Mouse (Mus musculus) liver, embryonic 14.5 days (tissue): ENCODE measurements around the gene Ces2e. TPM values are rescaled to one million over a fixed set of nuclear protein-coding genes. Genes with fewer than 3 reads are reported as not detected.
"Not testable (repeated sequence)": the region's sequence is repeated elsewhere in the genome, so short reads cannot be mapped to it uniquely, and the experiment has no call there.

Experiments
- ATAC-seq: fragments of 200-750 bp; cut with Nextera tagmentation; 2 replicates; pipeline ENCODE4 v1.8.0; 2017; ENCODE audit warnings: moderate number of reproducible peaks, mild to moderate bottlenecking, moderate library complexity; ENCODE audit not compliant: insufficient read depth
- DNase-seq, 3 experiments: peaks; one replicate each; pipeline ENCODE4 v3.0.0-alpha.2; 2012 to 2013; ENCODE audit warnings: low read depth in 3 of 3, low spot score in 3 of 3
- H3K27ac ChIP-seq: fragments of 300-500 bp; sonication (generic); 2 replicates; pipeline ENCODE4 v1.5.1; 2014; ENCODE audit warnings: moderate library complexity, mild to moderate bottlenecking, control low read depth, inconsistent platforms
- H3K27me3 ChIP-seq: fragments of 300-500 bp; sonication (generic); 2 replicates; pipeline ENCODE4 v1.6.1; 2014; ENCODE audit warnings: mild to moderate bottlenecking, low read length, moderate library complexity; ENCODE audit not compliant: control insufficient read depth, insufficient read depth
- H3K36me3 ChIP-seq: fragments of 300-500 bp; sonication (generic); replicated peaks from 2 replicates; pipeline ENCODE4 v1.6.1; 2014; ENCODE audit warnings: low read depth; ENCODE audit not compliant: control insufficient read depth, insufficient read depth
- H3K4me1 ChIP-seq, 2 experiments: fragments of 200-500 bp in 1 of 2; fragments of 300-500 bp in 1 of 2; sonication (generic) in 1 of 2; replicated peaks; 2 replicates each; pipeline ENCODE4 v1.6.1; 2012 to 2014; ENCODE audit warnings: antibody characterized with exemption in 1 of 2, inconsistent platforms in 1 of 2, low read length in 1 of 2; ENCODE audit not compliant: control insufficient read depth in 2 of 2, insufficient read depth in 2 of 2
- H3K4me2 ChIP-seq: fragments of 300-500 bp; sonication (generic); 2 replicates; pipeline ENCODE4 v1.6.1; 2014; ENCODE audit warnings: low read depth, mild to moderate bottlenecking, control low read depth, moderate library complexity
- H3K4me3 ChIP-seq, 2 experiments: fragments of 200-500 bp in 1 of 2; fragments of 300-500 bp in 1 of 2; sonication (generic) in 1 of 2; 2 replicates each; pipeline ENCODE4 v1.5.1; 2012 to 2014; ENCODE audit warnings: low read depth in 2 of 2, low read length in 2 of 2, mild to moderate bottlenecking in 2 of 2, control low read depth in 1 of 2, inconsistent platforms in 1 of 2, moderate library complexity in 1 of 2; ENCODE audit not compliant: insufficient read depth in 1 of 2
- H3K9ac ChIP-seq: fragments of 300-500 bp; sonication (generic); replicated peaks from 2 replicates; pipeline ENCODE4 v1.6.1; 2014; ENCODE audit warnings: mild to moderate bottlenecking, control low read depth, moderate library complexity
- H3K9me3 ChIP-seq: fragments of 300-500 bp; sonication (generic); 2 replicates; pipeline ENCODE4 v1.6.1; 2016; ENCODE audit warnings: low read length, mixed read lengths; ENCODE audit not compliant: control insufficient read depth
- CTCF ChIP-seq: IDR thresholded peaks from 2 replicates; pipeline ENCODE4 v1.5.1; 2016; ENCODE audit warnings: antibody characterized with exemption, low read depth, control low read depth
- EP300 ChIP-seq: IDR thresholded peaks from 2 replicates; pipeline ENCODE4 v1.6.1; 2016; ENCODE audit warnings: antibody characterized with exemption, low read depth
- WGBS: fragments of 180-500 bp; shearing (Covaris S2); extraction: QIAGEN DNeasy Blood & Tissue Kit; methylation state at CpG from one replicate; pipeline ENCODE4 v1.1.7; 2014; ENCODE audit not compliant: insufficient replicate concordance; 5-methylcytosine and 5-hydroxymethylcytosine counted together
- polyA plus RNA-seq, 2 experiments: library from polyadenylated mRNA; depleted of rRNA in 1 of 2; stranded (reverse) in 1 of 2; unstranded in 1 of 2; fragments of >200 nt; fragmentation: Nextera tagmentation in 1 of 2; extraction: Ambion mirVana in 1 of 2; gene quantifications; 2 replicates each; pipeline versions ENCODE4 v1.2.1 to v1.2.3; 2012 to 2014

Ces2e gene
- polyA plus RNA-seq (2012; rRNA removed) (1.5 and 2.1 TPM in 2 replicates), polyA plus RNA-seq (2014; fragmentation: Nextera tagmentation; extraction: Ambion mirVana) (1.6 and 2.2 TPM in 2 replicates)

DNA sequence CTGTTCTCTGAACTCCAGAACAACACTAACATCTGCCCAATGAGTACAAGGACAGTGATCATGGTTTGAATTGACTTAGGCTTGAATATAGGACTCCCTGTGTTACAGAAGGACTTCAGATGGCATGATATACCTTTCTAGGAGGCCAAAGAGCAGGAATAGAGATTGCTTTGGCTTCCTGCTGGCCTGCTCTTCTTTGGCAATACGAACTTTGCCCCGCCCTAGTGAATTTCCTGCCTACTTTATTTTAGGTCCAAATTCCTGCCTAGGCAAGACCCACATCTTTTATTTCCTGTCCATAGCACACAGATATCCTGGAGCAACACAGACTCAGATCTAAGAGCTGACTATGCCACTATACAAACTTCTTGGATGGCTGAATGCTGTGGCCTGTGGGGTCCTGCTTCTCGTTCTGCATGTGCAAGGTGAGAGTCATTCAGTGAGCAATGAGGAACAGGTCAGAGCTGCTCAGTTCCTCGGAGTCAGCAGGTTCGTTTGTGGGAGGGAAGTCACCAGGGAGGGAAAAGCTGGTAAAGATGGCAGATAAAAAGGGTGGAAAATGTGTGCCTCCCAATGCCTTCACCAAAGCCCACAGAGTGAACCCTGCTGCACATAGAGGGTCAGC, at the start of gene Ces2e:
Gene Ces2e (plus strand): TSS at position 289 of the 625 bp plus-strand sequence.
- Histone ChIP-seq H3K4me3 (no peak within 1 kb of the TSS), H3K4me2 (no peak within 1 kb of the TSS)
- ATAC-seq = no peak

GRCm38 (mm10) chr8:104886223-104886926, 39.7 kb upstream of the Ces2e start:
- not testable (repeated sequence) for H3K27ac ChIP-seq, H3K36me3 ChIP-seq, H3K4me1 ChIP-seq, H3K9ac ChIP-seq, H3K4me3 ChIP-seq, H3K9me3 ChIP-seq, H3K4me2 ChIP-seq, H3K27me3 ChIP-seq, DNase-seq, ATAC-seq
- WGBS = no CpG with 5 or more reads among the region's 4 CpGs

More for the DNA sequence above, at the start of gene Ces2e:
- Histone ChIP-seq H3K9ac (no peak within 1 kb of the TSS), H3K27ac (no peak within 1 kb of the TSS), H3K4me1 (no peaks in the 10 kb centered on the region; a peak in 1 of 4 replicates), H3K36me3 (no peaks in the 10 kb centered on the region), H3K9me3 (no peaks in the 10 kb centered on the region), H3K27me3 (no peaks in the 10 kb centered on the region)
- WGBS = 53% methylated on average over 5 of the region's 5 CpGs
- no peak for DNase-seq
- TF ChIP-seq EP300 = no peak
- TF ChIP-seq CTCF = no peak

DNA sequence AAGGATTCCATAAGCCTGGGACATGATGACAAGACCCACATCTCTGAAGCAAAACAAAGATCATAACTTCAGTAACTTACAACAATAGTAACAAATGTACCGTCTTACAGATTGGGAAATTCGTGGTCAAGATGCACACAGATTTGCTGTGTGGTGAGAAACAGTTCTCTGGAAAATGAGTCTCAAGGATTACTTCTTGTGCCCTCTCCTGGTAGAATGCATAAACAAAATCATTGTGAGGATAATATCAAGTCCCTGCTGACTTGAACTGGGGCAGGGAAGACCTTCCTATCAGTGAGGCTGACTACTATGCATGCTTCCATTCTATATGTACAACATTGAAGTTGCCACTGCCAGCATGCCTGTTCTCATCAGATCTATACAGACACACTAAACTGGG, 24.3 kb upstream of the Ces2e start:
- H3K4me3 ChIP-seq = no peak overlapping the region
- no peaks in the 10 kb centered on the region for H3K9me3 ChIP-seq
- no peak for TF ChIP-seq EP300
- TF ChIP-seq CTCF = no peak
- no peaks in the 10 kb centered on the region for H3K27me3 ChIP-seq
- H3K4me2 ChIP-seq = no peak overlapping the region
- H3K9ac ChIP-seq = no peak overlapping the region
- DNase-seq (no peak), ATAC-seq (no peak)
- no peak overlapping the region for H3K27ac ChIP-seq
- WGBS = 38% methylated on average over 2 of the region's 2 CpGs
- H3K4me1 ChIP-seq = no peaks in the 10 kb centered on the region
- H3K36me3 ChIP-seq = no peaks in the 10 kb centered on the region

GRCm38 (mm10) chr8:104907111-104907510, 18.9 kb upstream of the Ces2e start:
- Histone ChIP-seq H3K9me3 (no peaks in the 10 kb centered on the region), H3K4me2 (no peak overlapping the region), H3K4me1 (no peaks in the 10 kb centered on the region), H3K27me3 (no peaks in the 10 kb centered on the region), H3K36me3 (no peaks in the 10 kb centered on the region), H3K27ac (no peak overlapping the region), H3K4me3 (no peak overlapping the region), H3K9ac (no peak overlapping the region)
- TF ChIP-seq EP300 (no peak), CTCF (no peak)
- 27% methylated on average over 1 of the region's 1 CpGs for WGBS
- ATAC-seq (no peak), DNase-seq (no peak)

- H3K9ac ChIP-seq, H3K27ac ChIP-seq, H3K4me1 ChIP-seq, H3K4me3 ChIP-seq, DNase-seq, H3K27me3 ChIP-seq, ATAC-seq, H3K9me3 ChIP-seq, H3K4me2 ChIP-seq, H3K36me3 ChIP-seq: not testable (repeated sequence)
- 45% methylated on average over 1 of the region's 1 CpGs for WGBS
These were observed 17.0 kb upstream of the Ces2e start for GRCm38 (mm10) chr8:104909021-104909420.

DNA sequence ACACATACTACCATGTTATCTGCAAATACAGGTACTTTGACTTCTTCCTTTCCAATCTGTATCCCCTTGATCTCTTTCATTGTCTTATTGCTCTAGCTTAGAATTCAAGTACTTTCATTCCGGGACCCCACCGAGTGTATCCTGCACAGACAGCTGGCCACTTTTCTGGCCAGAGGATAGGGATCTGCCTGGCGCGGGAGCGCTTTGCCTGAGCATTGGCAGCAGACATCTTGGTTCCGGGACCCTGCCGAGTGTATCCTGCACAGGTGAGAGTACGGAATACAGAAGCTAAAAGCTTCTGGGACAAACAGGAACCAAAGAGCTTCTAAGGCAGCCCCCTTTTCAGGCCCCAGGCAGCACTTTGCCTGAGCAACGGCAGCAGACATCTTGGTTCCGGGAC, 16.4 kb upstream of the Ces2e start:
- ATAC-seq, H3K4me1 ChIP-seq, H3K27ac ChIP-seq, H3K4me3 ChIP-seq, H3K4me2 ChIP-seq, H3K9ac ChIP-seq, H3K9me3 ChIP-seq, H3K27me3 ChIP-seq, H3K36me3 ChIP-seq, DNase-seq: not testable (repeated sequence)
- 74% methylated on average over 10 of the region's 10 CpGs for WGBS
